Mouse (Mus musculus) kidney, postnatal 36 days (tissue): ENCODE measurements around the gene Gm49416.
A peak's percentile ranks its signal among the peaks of the same experiment; 100 is the strongest.
"Not testable (repeated sequence)": the region's sequence is repeated elsewhere in the genome, so short reads cannot be mapped to it uniquely, and the experiment has no call there.

Experiments used
- DNase-seq, 2 experiments: peaks; one replicate each; pipeline ENCODE4 v3.0.0; 2021 to 2022; ENCODE audit warnings: mixed read lengths in 2 of 2

Gene Gm49416

GRCm38 (mm10) chr19:8880311-8881033, 8.3 kb upstream of the Gm49416 start, which contains the start of gene Uqcc3:
Gene Uqcc3 (minus strand): TSS chr19:8880923.
- peak; percentile 94 to 95 for DNase-seq

- DNase-seq: no peak
Observed at GRCm38 (mm10) chr19:8881034-8881392, 7.7 kb upstream of the Gm49416 start.

- DNase-seq: no peak
Observed at GRCm38 (mm10) chr19:8883616-8884015, 5.1 kb upstream of the Gm49416 start, which contains the start of the genes Lbhd1 and Gm49403. Gene Lbhd1 (plus strand): TSS chr19:8883732. Gene Gm49403 (plus strand): TSS chr19:8883930.

- DNase-seq: no peak
Observed at GRCm38 (mm10) chr19:8886916-8887584, 1.7 kb upstream of the Gm49416 start.

- no peak for DNase-seq
Observed at GRCm38 (mm10) chr19:8887585-8888463, 902 bp upstream of the Gm49416 start.

- DNase-seq: peak; percentile 83 to 91
Observed at GRCm38 (mm10) chr19:8892829-8893766, 4.4 kb downstream of the Gm49416 start, which contains the start of gene Ints5. Gene Ints5 (plus strand): TSS chr19:8893005.

- no peak for DNase-seq
Observed at GRCm38 (mm10) chr19:8895397-8895960, 6.8 kb downstream of the Gm49416 start.

- not testable (repeated sequence) for DNase-seq
Observed at GRCm38 (mm10) chr19:8896231-8896630, 7.5 kb downstream of the Gm49416 start.

- DNase-seq: peak; percentile 42 to 77
Observed at GRCm38 (mm10) chr19:8897211-8897864, 8.6 kb downstream of the Gm49416 start.

- peak; percentile 97 to 98 for DNase-seq
Observed at GRCm38 (mm10) chr19:8897865-8898495, 9.3 kb downstream of the Gm49416 start, which contains the start of gene Ganab. Gene Ganab (plus strand): TSS chr19:8898071.

- peak; percentile 25 to 36 for DNase-seq
Observed at GRCm38 (mm10) chr19:8898576-8898975, 9.8 kb downstream of the Gm49416 start.

GRCm38 (mm10) chr19:8899079-8899478, 10.4 kb downstream of the Gm49416 start:
- peak in 1 of 2 experiments; percentile 38 for DNase-seq

- DNase-seq: no peak
Observed at GRCm38 (mm10) chr19:8903412-8903811, 14.7 kb downstream of the Gm49416 start.

GRCm38 (mm10) chr19:8908531-8908930, 19.8 kb downstream of the Gm49416 start:
- no peak for DNase-seq

- no peak for DNase-seq
Observed at GRCm38 (mm10) chr19:8911810-8912209, 23.1 kb downstream of the Gm49416 start.

GRCm38 (mm10) chr19:8914212-8914611, 25.5 kb downstream of the Gm49416 start:
- no peak for DNase-seq

- DNase-seq: no peak
Observed at GRCm38 (mm10) chr19:8919000-8919399, 30.3 kb downstream of the Gm49416 start.

GRCm38 (mm10) chr19:8919684-8920072, 31.0 kb downstream of the Gm49416 start:
- no peak for DNase-seq

GRCm38 (mm10) chr19:8920073-8920736, 31.5 kb downstream of the Gm49416 start, which contains the start of gene B3gat3:
Gene B3gat3 (plus strand): TSS chr19:8920374.
- DNase-seq: peak; percentile 97 to 98
